Mouse (Mus musculus) cerebellum, postnatal 36 days (tissue): ENCODE data around the gene Ppie.
"Not testable (repeated sequence)": the region's sequence is repeated elsewhere in the genome, so short reads cannot be mapped to it uniquely, and the experiment has no call there.

Source experiments
- DNase-seq, 2 experiments: peaks; one replicate each; pipeline ENCODE4 v3.0.0; 2021 to 2022; ENCODE audit warnings: mixed read lengths in 2 of 2

Gene Ppie

GRCm38 (mm10) chr4:123139513-123140154, at the start of gene Ppie:
Gene Ppie, minus strand, starts transcription at chr4:123139951.
- DNase-seq, result peak; percentile 73 to 79

DNA sequence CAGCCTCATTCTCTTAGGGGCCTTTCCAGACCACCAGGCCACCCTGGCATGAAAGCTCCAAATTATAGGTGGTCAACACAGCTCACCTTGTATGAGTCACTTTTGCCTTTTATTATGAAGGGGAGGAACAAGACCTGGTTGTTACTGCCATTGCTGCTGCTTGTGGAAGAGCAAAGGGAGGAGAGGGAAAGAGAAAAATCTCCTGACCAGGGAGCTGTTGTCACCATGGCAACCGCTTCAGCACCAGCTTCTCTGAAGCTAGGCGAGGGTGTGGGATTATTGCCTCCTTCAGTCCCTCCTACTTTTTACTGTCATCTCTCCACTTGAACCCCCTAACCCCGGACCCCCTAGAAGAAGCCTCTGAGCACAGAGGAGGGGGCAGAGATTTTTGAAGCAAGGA, 45.1 kb upstream of the Ppie start:
- no peak for DNase-seq

DNA sequence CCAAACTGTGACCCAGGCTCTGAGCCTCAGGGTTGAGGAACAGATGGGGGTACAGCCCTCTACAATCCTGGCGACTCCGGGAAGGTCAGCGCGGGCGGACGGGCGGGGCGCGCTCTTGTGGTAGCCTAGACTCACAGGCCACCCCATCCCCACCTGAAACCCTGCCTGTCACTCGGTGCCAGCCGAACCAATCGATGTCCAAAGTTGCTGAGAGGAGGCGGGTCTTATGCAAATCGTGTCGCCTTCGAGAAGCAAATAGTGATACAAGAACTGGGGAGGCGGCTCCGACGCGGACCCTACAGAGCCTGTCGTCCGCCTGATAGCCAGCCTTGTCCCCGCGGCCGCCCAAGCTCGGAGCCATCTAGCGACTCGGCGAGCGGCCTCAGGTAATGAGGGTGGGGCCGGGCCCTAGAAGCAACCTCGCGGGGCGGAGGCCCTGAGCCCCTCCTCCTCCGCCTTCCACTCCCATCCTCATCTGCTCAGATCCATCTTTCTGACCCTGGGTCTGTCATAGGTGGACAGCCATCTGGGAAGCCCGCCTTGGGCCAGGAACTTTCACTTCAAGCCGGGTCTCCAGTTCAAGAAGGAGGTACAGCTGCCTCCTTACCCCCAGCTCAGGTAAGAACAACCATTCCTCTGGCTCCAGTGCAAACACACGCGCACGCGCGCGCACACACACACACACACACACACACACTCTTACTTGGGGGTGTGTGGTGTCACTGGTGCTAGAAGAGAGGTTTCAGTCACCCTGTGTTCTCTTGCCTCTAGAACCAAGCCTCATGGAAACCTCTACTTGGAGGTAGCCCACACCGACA, 43.7 kb upstream of the Ppie start:
- DNase-seq, result peak; percentile 86 to 87

DNA sequence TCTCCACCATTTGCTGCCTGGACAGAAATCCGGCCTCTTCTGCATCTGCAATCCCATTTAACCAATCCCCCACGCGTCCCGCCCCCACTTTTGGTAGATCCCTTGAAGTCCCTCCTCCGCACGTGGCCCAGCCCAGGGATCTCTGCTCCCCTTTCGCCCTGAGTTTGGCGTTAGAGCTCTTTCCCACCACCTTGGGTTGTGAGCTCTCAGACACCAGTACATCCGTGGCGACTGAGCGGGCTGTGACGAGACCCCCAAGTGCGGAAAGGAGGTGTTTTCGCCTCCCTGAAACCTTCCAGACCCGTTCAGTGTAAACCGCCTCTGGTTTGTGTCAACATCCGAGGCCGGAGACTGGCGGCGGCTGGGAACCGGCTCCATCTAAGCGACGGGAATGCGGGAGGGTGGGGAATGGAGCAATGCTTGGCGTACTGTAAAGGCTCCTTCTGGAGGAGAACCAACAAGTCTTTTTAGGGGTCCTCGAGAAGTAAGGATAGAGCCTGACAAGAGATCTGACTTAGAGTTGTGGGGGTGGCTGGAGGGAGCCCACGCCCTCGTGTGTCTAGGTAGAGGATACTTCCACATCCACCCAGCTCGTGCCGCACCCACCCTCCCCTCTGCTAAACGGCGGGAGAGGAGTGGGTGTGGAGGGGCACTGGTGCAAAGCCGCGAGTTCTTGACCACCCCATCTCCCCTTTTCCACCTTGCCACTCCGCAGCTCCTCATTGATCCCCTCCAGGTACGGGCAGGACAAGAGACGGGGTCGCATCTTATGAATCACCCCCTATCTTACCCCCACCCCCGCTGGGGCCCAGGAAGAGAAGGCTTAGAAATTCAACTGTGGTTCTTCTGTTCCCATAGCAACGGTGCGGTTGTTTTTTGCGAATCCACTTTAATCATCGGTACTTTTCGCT, 42.8 kb upstream of the Ppie start, which contains the start of gene Hpcal4:
Gene Hpcal4, plus strand, starts transcription at position 900 of the 911 bp plus-strand sequence.
- peak; percentile 28 to 54 for DNase-seq

DNA sequence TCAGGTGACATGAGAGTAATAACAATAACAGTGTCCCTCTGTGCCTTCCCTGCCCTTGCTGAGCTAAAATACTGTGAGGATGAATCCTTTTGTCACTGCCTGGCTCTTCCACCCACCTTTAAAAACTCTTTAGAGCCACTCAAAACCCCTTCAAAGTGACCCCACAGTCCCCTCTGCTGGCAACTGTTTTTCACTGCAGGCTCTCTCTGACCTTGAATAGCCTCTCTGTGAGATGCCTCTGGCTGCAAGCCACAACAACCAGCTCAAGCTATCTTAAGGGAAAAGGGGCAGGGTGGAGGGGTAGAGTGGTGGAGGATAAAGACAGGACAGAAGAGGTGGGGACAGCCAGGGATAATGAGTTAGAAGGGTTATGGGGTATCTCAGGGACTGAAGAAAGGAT, 32.1 kb upstream of the Ppie start:
- no peak for DNase-seq

- no peak for DNase-seq
Observed at GRCm38 (mm10) chr4:123164157-123164556, 24.4 kb upstream of the Ppie start.

- DNase-seq, result no peak
Observed at GRCm38 (mm10) chr4:123162305-123162917, 22.7 kb upstream of the Ppie start.

DNA sequence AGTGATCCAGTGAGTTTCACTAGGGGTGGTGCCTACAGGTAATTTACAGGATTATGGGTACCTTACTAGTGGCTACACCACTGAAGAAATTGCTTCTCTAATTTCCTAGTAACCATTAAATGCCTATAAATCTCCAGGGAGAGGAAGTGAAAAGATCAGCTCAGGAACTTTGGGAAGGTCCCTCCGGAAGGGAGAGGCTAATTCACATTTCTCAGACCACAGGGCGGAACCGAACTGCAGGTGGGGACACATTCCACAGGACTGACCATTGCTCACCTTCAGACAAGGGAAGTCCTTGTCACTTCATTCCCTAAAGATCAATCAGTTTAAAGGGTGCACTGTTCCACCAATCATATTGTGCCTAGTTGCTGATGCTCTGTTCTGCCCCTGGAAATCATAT, 21.5 kb upstream of the Ppie start:
- not testable (repeated sequence) for DNase-seq

GRCm38 (mm10) chr4:123160571-123160970, 20.8 kb upstream of the Ppie start:
- no peak for DNase-seq

DNA sequence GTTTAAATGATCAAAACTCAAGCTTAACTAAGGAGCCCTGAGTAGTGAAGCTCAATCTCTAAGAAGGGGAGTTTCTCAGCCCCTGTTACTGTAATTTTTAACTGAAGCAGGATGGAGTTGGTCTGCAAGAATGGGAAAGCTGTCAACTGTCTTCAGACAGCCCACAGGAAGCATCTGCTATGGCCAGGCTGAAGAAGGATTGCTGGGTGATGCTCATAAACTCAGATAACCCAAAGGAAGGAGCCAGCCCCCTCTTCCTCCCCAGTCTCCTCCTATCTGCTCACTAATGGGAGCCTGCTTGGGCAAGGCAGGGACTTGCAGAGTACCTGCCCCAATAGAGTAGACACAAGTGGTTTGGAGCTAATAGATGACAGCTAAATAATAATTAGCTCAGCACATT, 16.1 kb upstream of the Ppie start:
- no peak for DNase-seq

- DNase-seq, result no peak
Observed at GRCm38 (mm10) chr4:123155427-123155826, 15.7 kb upstream of the Ppie start.

DNA sequence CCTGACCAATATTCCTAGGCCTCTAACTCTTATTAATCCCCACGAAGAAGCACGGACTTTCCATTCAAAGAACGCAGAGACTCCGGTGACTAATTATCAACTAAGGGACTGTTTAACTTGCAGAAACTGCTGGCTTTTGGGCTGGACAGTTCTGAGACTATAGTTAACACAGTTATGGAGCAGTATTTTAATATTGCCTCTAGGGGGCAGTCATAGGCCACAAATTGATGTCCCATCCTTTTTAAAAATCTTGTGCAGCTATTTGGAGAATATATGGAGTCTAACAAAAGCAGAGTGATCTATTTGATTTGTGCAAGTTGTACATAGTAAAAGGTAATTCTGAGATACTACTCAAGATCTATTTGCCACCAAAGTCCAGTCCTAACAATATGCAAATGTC, 15.3 kb upstream of the Ppie start:
- DNase-seq, result peak in 1 of 2 experiments; percentile 51

- DNase-seq, result no peak
Observed at GRCm38 (mm10) chr4:123152976-123153375, 13.2 kb upstream of the Ppie start.

DNA sequence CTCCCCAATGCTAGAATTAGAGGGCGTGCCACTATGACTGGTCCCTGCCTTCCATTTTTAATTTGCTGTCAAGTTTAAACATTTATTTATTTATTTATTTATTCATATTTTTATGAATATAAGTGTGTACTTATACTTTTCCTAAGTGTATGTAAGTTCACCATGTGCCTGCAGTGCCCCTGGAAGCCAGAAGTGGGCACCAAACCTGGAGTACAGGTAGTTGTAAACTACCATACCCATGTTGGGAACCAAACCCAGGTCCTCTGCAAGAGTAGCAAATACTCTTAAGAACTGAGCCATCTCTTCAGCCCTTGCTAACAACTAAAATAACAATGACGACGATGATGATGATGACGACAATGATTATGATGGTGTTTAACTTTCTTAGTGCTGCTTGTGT, 12.3 kb upstream of the Ppie start:
- DNase-seq, result no peak

GRCm38 (mm10) chr4:123147446-123148150, 7.8 kb upstream of the Ppie start:
- DNase-seq, result no peak

- DNase-seq, result no peak
Observed at GRCm38 (mm10) chr4:123137551-123137950, 2.2 kb downstream of the Ppie start.

- peak; percentile 27 to 32 for DNase-seq
Observed at GRCm38 (mm10) chr4:123127051-123127450, 12.7 kb downstream of the Ppie start.

GRCm38 (mm10) chr4:123126626-123127025, 13.1 kb downstream of the Ppie start:
- peak; percentile 57 to 58 for DNase-seq

- DNase-seq, result no peak
Observed at GRCm38 (mm10) chr4:123121286-123121685, 18.5 kb downstream of the Ppie start.

- not testable (repeated sequence) for DNase-seq
Observed at GRCm38 (mm10) chr4:123116640-123117039, 23.1 kb downstream of the Ppie start.

- DNase-seq, result no peak
Observed at GRCm38 (mm10) chr4:123116011-123116410, 23.7 kb downstream of the Ppie start, which contains the start of gene Oxct2b. Gene Oxct2b, plus strand, starts transcription at chr4:123116266.

GRCm38 (mm10) chr4:123114651-123115050, 25.1 kb downstream of the Ppie start:
- DNase-seq, result not testable (repeated sequence)
